Mouse (Mus musculus) CH12.LX (cell line): Measurements from ENCODE around the gene Wdr44. TPM values are rescaled to one million over a fixed set of nuclear protein-coding genes. Genes with fewer than 3 reads are reported as not detected.

Experiments
- DNase-seq: peaks from one replicate; pipeline ENCODE4 v3.0.0-alpha.2; 2013; ENCODE audit errors: extremely low read depth
- H3K27ac ChIP-seq: 2 replicates; pipeline ENCODE4 v1.5.1; 2012; ENCODE audit warnings: low read depth, mild to moderate bottlenecking, control low read depth, moderate library complexity; ENCODE audit not compliant: insufficient read depth
- H3K27me3 ChIP-seq: replicated peaks from 2 replicates; pipeline ENCODE3; 2012; ENCODE audit warnings: inconsistent platforms
- H3K36me3 ChIP-seq, 2 experiments: replicated peaks in 1 of 2; 2 replicates each; pipeline versions ENCODE3 to v1.6.1; 2012; ENCODE audit warnings: inconsistent platforms in 1 of 2, low read length in 1 of 2, mild to moderate bottlenecking in 1 of 2, mixed read lengths in 1 of 2, moderate library complexity in 1 of 2; ENCODE audit not compliant: control insufficient read depth in 1 of 2, insufficient read depth in 1 of 2
- H3K4me1 ChIP-seq, 2 experiments: 2 replicates each; pipeline ENCODE4 v1.6.1; 2012; ENCODE audit warnings: inconsistent platforms in 1 of 2, moderate library complexity in 1 of 2; ENCODE audit not compliant: insufficient read depth in 2 of 2, control insufficient read depth in 1 of 2
- H3K4me2 ChIP-seq: 2 replicates; pipeline ENCODE4 v1.6.1; 2012; ENCODE audit warnings: low read depth, mild to moderate bottlenecking, control low read depth; ENCODE audit not compliant: poor library complexity, insufficient read depth, severe bottlenecking
- H3K4me3 ChIP-seq, 3 experiments: fragments of 150-350 bp in 1 of 3; sonication (generic) in 1 of 3; replicated peaks in 1 of 3; 2 replicates each; pipeline versions ENCODE3 to v1.5.1; 2011 to 2012; ENCODE audit warnings: low read depth in 2 of 3, low read length in 2 of 3, mild to moderate bottlenecking in 2 of 3, moderate library complexity in 2 of 3, control low read depth in 1 of 3, improper control_type of control experiment in 1 of 3, inconsistent platforms in 1 of 3, mixed read lengths in 1 of 3; ENCODE audit not compliant: poor library complexity in 1 of 3
- H3K79me2 ChIP-seq: replicated peaks from 2 replicates; pipeline ENCODE4 v1.6.1; 2012; ENCODE audit warnings: mild to moderate bottlenecking, moderate library complexity; ENCODE audit not compliant: control insufficient read depth, poor library complexity, insufficient read depth, severe bottlenecking; ENCODE audit errors: extremely low read depth
- H3K9ac ChIP-seq: 2 replicates; pipeline ENCODE4 v1.6.1; 2012; ENCODE audit warnings: low read depth, mild to moderate bottlenecking, control low read depth, moderate library complexity; ENCODE audit not compliant: insufficient read depth
- H3K9me3 ChIP-seq: replicated peaks from 2 replicates; pipeline ENCODE3; 2012; ENCODE audit warnings: low read length, inconsistent platforms, mixed read lengths
- BHLHE40 ChIP-seq: IDR thresholded peaks from 2 replicates; pipeline ENCODE4 v1.6.1; 2011; ENCODE audit warnings: mild to moderate bottlenecking, low read depth, low read length, improper control_type of control experiment
- CHD1 ChIP-seq: IDR thresholded peaks from 2 replicates; pipeline ENCODE4 v1.6.1; 2012; ENCODE audit warnings: low read depth, low read length, improper control_type of control experiment, inconsistent platforms
- CHD2 ChIP-seq: IDR thresholded peaks from 2 replicates; pipeline ENCODE4 v1.6.1; 2011; ENCODE audit warnings: low read length, improper control_type of control experiment
- ELF1 ChIP-seq: IDR thresholded peaks from 2 replicates; pipeline ENCODE4 v1.6.1; 2014; ENCODE audit warnings: low read depth, mild to moderate bottlenecking, inconsistent platforms, low read length, improper control_type of control experiment
- EP300 ChIP-seq: IDR thresholded peaks from 2 replicates; pipeline ENCODE4 v1.6.1; 2011; ENCODE audit warnings: low read length, improper control_type of control experiment
- HCFC1 ChIP-seq: IDR thresholded peaks from 2 replicates; pipeline ENCODE4 v1.6.1; 2012; ENCODE audit warnings: low read depth, mild to moderate bottlenecking, inconsistent platforms, low read length, improper control_type of control experiment
- IRF4 ChIP-seq: IDR thresholded peaks from 2 replicates; pipeline ENCODE4 v1.6.1; 2014; ENCODE audit warnings: low read depth, mild to moderate bottlenecking, inconsistent platforms, low read length, improper control_type of control experiment
- JUND ChIP-seq: conservative IDR thresholded peaks from 2 replicates; pipeline ENCODE4 v1.6.1; 2011; ENCODE audit warnings: low read depth, low read length, improper control_type of control experiment
- KAT2A ChIP-seq: IDR thresholded peaks from 2 replicates; pipeline ENCODE4 v1.6.1; 2012; ENCODE audit warnings: low read length, improper control_type of control experiment, inconsistent platforms; ENCODE audit not compliant: insufficient replicate concordance
- MAX ChIP-seq: IDR thresholded peaks from 2 replicates; pipeline ENCODE4 v1.6.1; 2011; ENCODE audit warnings: low read length, improper control_type of control experiment
- MAZ ChIP-seq: IDR thresholded peaks from 2 replicates; pipeline ENCODE4 v1.6.1; 2012; ENCODE audit warnings: low read depth, mild to moderate bottlenecking, inconsistent platforms, low read length, improper control_type of control experiment, moderate library complexity
- MXI1 ChIP-seq: IDR thresholded peaks from 2 replicates; pipeline ENCODE4 v1.6.1; 2011; ENCODE audit warnings: mild to moderate bottlenecking, low read depth, low read length, improper control_type of control experiment
- NELFE ChIP-seq: IDR thresholded peaks from 2 replicates; pipeline ENCODE4 v1.6.1; 2011; ENCODE audit warnings: low read depth, low read length, improper control_type of control experiment
- NRF1 ChIP-seq: IDR thresholded peaks from 2 replicates; pipeline ENCODE4 v1.6.1; 2014; ENCODE audit warnings: low read depth, mild to moderate bottlenecking, inconsistent platforms, low read length, improper control_type of control experiment, moderate library complexity
- PAX5 ChIP-seq: IDR thresholded peaks from 2 replicates; pipeline ENCODE4 v1.6.1; 2012; ENCODE audit warnings: low read length, inconsistent platforms, mixed read lengths
- POLR2A ChIP-seq: IDR thresholded peaks from 2 replicates; pipeline ENCODE4 v1.6.1; 2011; ENCODE audit warnings: low read depth, mild to moderate bottlenecking, improper control_type of control experiment, low read length
- POLR2AphosphoS2 ChIP-seq: IDR thresholded peaks from 2 replicates; pipeline ENCODE4 v1.6.1; 2011; ENCODE audit warnings: low read depth, low read length, improper control_type of control experiment
- RAD21 ChIP-seq: IDR thresholded peaks from 2 replicates; pipeline ENCODE4 v1.6.1; 2011; ENCODE audit warnings: low read depth, mild to moderate bottlenecking, low read length, improper control_type of control experiment, moderate library complexity
- SIN3A ChIP-seq: IDR thresholded peaks from 2 replicates; pipeline ENCODE4 v1.6.1; 2012; ENCODE audit warnings: low read length, improper control_type of control experiment, inconsistent platforms
- USF1 ChIP-seq: IDR thresholded peaks from 2 replicates; pipeline ENCODE4 v1.6.1; 2014; ENCODE audit warnings: low read depth, mild to moderate bottlenecking, inconsistent platforms, low read length, improper control_type of control experiment
- USF2 ChIP-seq: conservative IDR thresholded peaks from 2 replicates; pipeline ENCODE4 v1.6.1; 2011; ENCODE audit warnings: low read depth, low read length, improper control_type of control experiment
- ZC3H11A ChIP-seq: IDR thresholded peaks from 2 replicates; pipeline ENCODE4 v1.6.1; 2012; ENCODE audit warnings: low read depth, mild to moderate bottlenecking, inconsistent platforms, low read length, improper control_type of control experiment
- ZMIZ1 ChIP-seq: IDR thresholded peaks from 2 replicates; pipeline ENCODE4 v1.6.1; 2012; ENCODE audit warnings: low read depth, mild to moderate bottlenecking, inconsistent platforms, low read length, improper control_type of control experiment
- dilution Hi-C: fragments of 300-500 bp; cut with MboI; formaldehyde crosslinking; loops from 2 replicates; pipeline ENCODE4 v1.14.3; 2020; ENCODE audit warnings: low sequenced_read_pairs; ENCODE audit not compliant: extremely low pct_unique_long_range_greater_than_20kb, extremely low pct_ligation_motif_present
- in situ Hi-C: fragments of 300-500 bp; cut with MboI; formaldehyde crosslinking; loops from 3 replicates; pipeline ENCODE4 v1.14.3; 2019; ENCODE audit warnings: low sequenced_read_pairs, low pct_ligation_motif_present, low pct_unique_long_range_greater_than_20kb, mixed read lengths
- polyA plus RNA-seq: library from polyadenylated mRNA; unstranded; fragments of >175 nt; gene quantifications from 2 replicates; pipeline ENCODE4 v1.2.1, GENCODE M21; 2012; ENCODE audit warnings: low read depth; ENCODE audit not compliant: insufficient read length
- total RNA-seq, 2 experiments: library from RNA; depleted of rRNA; stranded (reverse); fragments of 300-350 nt in 1 of 2; fragments of >200 nt in 1 of 2; gene quantifications; 2 replicates each; pipeline ENCODE4 v1.2.3; 2012 to 2014

Gene Wdr44
- total and polyA plus RNA-seq, 3 experiments: 1.5 to 4.7 (median 2.2) TPM

DNA sequence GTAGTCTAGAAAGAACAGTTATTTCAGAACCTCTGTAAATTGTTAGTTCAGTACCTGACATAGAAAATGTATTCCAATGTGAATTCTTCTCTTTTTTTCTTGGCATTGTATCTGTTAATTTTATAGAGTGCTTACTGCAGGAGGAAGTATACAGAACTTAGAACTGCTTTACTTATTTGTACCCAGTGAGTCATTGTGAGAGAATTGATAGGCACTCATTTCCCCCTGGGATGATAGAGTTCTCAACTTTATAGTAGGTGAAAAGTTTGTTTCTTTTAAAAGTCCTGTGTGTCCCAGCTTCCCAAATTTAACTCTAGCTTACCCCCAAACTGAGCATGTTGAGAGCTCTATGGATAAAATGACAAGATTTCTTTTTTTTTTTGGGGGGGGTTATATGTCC, 2.3 kb downstream of the Wdr44 start:
- no peaks in the 10 kb centered on the region for H3K4me1 ChIP-seq
- H3K9me3 ChIP-seq: no peaks in the 10 kb centered on the region
- in situ Hi-C loops: no loop called here
- no peak for DNase-seq
- TF ChIP-seq ZC3H11A (no peak), BHLHE40 (no peak), POLR2A (no peak), HCFC1 (no peak), USF2 (no peak), CHD1 (no peak), IRF4 (peak; percentile 60), KAT2A (no peak), MXI1 (no peak), CHD2 (no peak), MAX (no peak), SIN3A (no peak), JUND (0 out of 2 replicates have a peak, but pooled peaks have one; percentile 22), RAD21 (no peak), POLR2AphosphoS2 (no peak), NRF1 (no peak), PAX5 (no peak), ELF1 (no peak), NELFE (no peak), MAZ (no peak), EP300 (peak; percentile 64), USF1 (no peak)
- H3K9ac ChIP-seq: no peak overlapping the region
- no peak overlapping the region for H3K27ac ChIP-seq
- H3K36me3 ChIP-seq: no peaks in the 10 kb centered on the region
- H3K27me3 ChIP-seq: no peaks in the 10 kb centered on the region
- H3K4me3 ChIP-seq: peak overlapping the region in 2 of 3 experiments; percentile 53 to 64
- dilution Hi-C loops: no loop called here
- peak overlapping the region; percentile 61; the same call in 1 of the 2 replicates for H3K4me2 ChIP-seq
- H3K79me2 ChIP-seq: peaks cover 14% of the 10 kb centered on the region

- H3K9ac ChIP-seq: no peak overlapping the region; the same call in 1 of the 2 replicates
- dilution Hi-C loops: no loop called here
These were observed 4.5 kb downstream of the Wdr44 start for GRCm38 (mm10) chrX:23697346-23697745.

More at GRCm38 (mm10) chrX:23697346-23697745, 4.5 kb downstream of the Wdr44 start:
- H3K4me2 ChIP-seq: no peak overlapping the region
- in situ Hi-C loops: no loop called here
- no peaks in the 10 kb centered on the region for H3K9me3 ChIP-seq
- DNase-seq: no peak
- no peaks in the 10 kb centered on the region for H3K36me3 ChIP-seq
- H3K79me2 ChIP-seq: peaks cover 14% of the 10 kb centered on the region
- no peaks in the 10 kb centered on the region for H3K27me3 ChIP-seq
- peak overlapping the region in 1 of 3 experiments; percentile 41 for H3K4me3 ChIP-seq
- H3K4me1 ChIP-seq: no peaks in the 10 kb centered on the region
- H3K27ac ChIP-seq: no peak overlapping the region
- TF ChIP-seq ZMIZ1 (no peak), CHD2 (no peak), MAZ (no peak), ZC3H11A (no peak), POLR2A (no peak)
- TF ChIP-seq, all 38 proteins: peak for 0
